Mouse (Mus musculus): ENCODE data around the gene Ephx4.

The Ephx4 gene

GRCm38 (mm10) chr5:107434001-107434400, 31.5 kb downstream of the Ephx4 start:
- DNase-seq (ENCODE audit: low spot score) = no peak

GRCm38 (mm10) chr5:107436185-107436584, 33.6 kb downstream of the Ephx4 start:
- DNase-seq (ENCODE audit: low spot score) = no peak

- no peak for DNase-seq (ENCODE audit: low spot score)
These were observed 34.2 kb downstream of the Ephx4 start for GRCm38 (mm10) chr5:107436587-107437209.

- peak; percentile 93 for DNase-seq (ENCODE audit: low spot score)
These were observed 35.1 kb downstream of the Ephx4 start, which contains the start of gene Btbd8 for GRCm38 (mm10) chr5:107437464-107438281. Gene Btbd8, plus strand, starts transcription at chr5:107437997.

GRCm38 (mm10) chr5:107438353-107438752, 35.8 kb downstream of the Ephx4 start:
- no peak for DNase-seq (ENCODE audit: low spot score)

GRCm38 (mm10) chr5:107441881-107442280, 39.3 kb downstream of the Ephx4 start:
- no peak for DNase-seq (ENCODE audit: low spot score)

- no peak for DNase-seq (ENCODE audit: low spot score)
These were observed 41.7 kb downstream of the Ephx4 start for GRCm38 (mm10) chr5:107444251-107444650.

GRCm38 (mm10) chr5:107447977-107448376, 45.4 kb downstream of the Ephx4 start:
- DNase-seq (ENCODE audit: low spot score) = no peak

GRCm38 (mm10) chr5:107448784-107449183, 46.2 kb downstream of the Ephx4 start:
- DNase-seq (ENCODE audit: low spot score) = no peak

GRCm38 (mm10) chr5:107449620-107450019, 47.1 kb downstream of the Ephx4 start:
- DNase-seq (ENCODE audit: low spot score) = no peak

- DNase-seq (ENCODE audit: low spot score) = no peak
These were observed 47.8 kb downstream of the Ephx4 start for GRCm38 (mm10) chr5:107450299-107450698.

GRCm38 (mm10) chr5:107462147-107463076, 59.9 kb downstream of the Ephx4 start:
- DNase-seq (ENCODE audit: low spot score) = no peak

- no peak for DNase-seq (ENCODE audit: low spot score)
These were observed 64.0 kb downstream of the Ephx4 start for GRCm38 (mm10) chr5:107466501-107466900.

GRCm38 (mm10) chr5:107467098-107467497, 64.6 kb downstream of the Ephx4 start:
- no peak for DNase-seq (ENCODE audit: low spot score)

GRCm38 (mm10) chr5:107470600-107471329, 68.2 kb downstream of the Ephx4 start:
- no peak for DNase-seq (ENCODE audit: low spot score)
